ENCODE assay signal across 8 mouse cellular contexts in genomic region chr5:24076986-24077718, GRCm38 (mm10). TPM values are rescaled to one million over a fixed set of nuclear protein-coding genes. Genes with fewer than 3 reads are reported as not detected.
DNase-seq lines count a peak whose midpoint lies in the region; ATAC-seq and TF ChIP-seq lines count a peak whose summit lies in the region.

No protein-coding gene starts in this region.

- no peak overlapping the region for H3K9ac ChIP-seq in ES-E14 (ENCODE audit: insufficient read depth, low read depth, low read length, poor library complexity, severe bottlenecking)
- peak overlapping the region; percentile 57 for H3K9ac ChIP-seq in forebrain, embryonic 15.5 days (replicated peaks)
- H3K9ac ChIP-seq in lung, embryonic 14.5 days: peak overlapping the region; percentile 46

- H3K4me3 ChIP-seq in ES-E14 (ENCODE audit: insufficient read depth in 1 of 2, low read depth in 1 of 2, low read length in 2 of 2, poor library complexity in 1 of 2, severe bottlenecking in 1 of 2): peak overlapping the region; percentile 44 to 64
- H3K4me3 ChIP-seq in forebrain, embryonic 15.5 days: peak overlapping the region; percentile 33
- peak overlapping the region; percentile 55 for H3K4me3 ChIP-seq in layer of hippocampus, adult 2 months
- H3K4me3 ChIP-seq in lung, embryonic 14.5 days (ENCODE audit: low read depth, low read length): peak overlapping the region; percentile 23
- no peak overlapping the region for H3K4me3 ChIP-seq in thymus, adult 2 months (ENCODE audit: control insufficient read depth, insufficient read depth, low read length)

- H3K36me3 ChIP-seq in ES-E14 (ENCODE audit: control insufficient read depth, insufficient read depth, low read length, poor library complexity, severe bottlenecking): no peaks in the 10 kb centered on the region
- H3K36me3 ChIP-seq in forebrain, embryonic 15.5 days: no peaks in the 10 kb centered on the region
- no peaks in the 10 kb centered on the region for H3K36me3 ChIP-seq in lung, embryonic 14.5 days (ENCODE audit: insufficient read depth)
- H3K36me3 ChIP-seq in thymus, adult 2 months (ENCODE audit: control insufficient read depth, insufficient read depth, low read length): no peaks in the 10 kb centered on the region

- 2% methylated on average over 15 of the region's 15 CpGs for WGBS in forebrain, embryonic 15.5 days
- WGBS in lung, embryonic 14.5 days: under 1% methylated on average over 15 of the region's 15 CpGs
- 8% methylated on average over 15 of the region's 15 CpGs for WGBS in thymus, adult 2 months

- H3K27me3 ChIP-seq in forebrain, embryonic 15.5 days: no peaks in the 10 kb centered on the region
- no peaks in the 10 kb centered on the region for H3K27me3 ChIP-seq in lung, embryonic 14.5 days (ENCODE audit: insufficient read depth, low read length)
- no peaks in the 10 kb centered on the region for H3K27me3 ChIP-seq in thymus, adult 2 months (ENCODE audit: control insufficient read depth, insufficient read depth, low read length)

- DNase-seq in ES-E14 (ENCODE audit: low read depth, low spot score): no peak
- peak; percentile 77 for DNase-seq in cerebellum, adult 11-12 months
- DNase-seq in heart, postnatal 25 days (ENCODE audit: low spot score): peak; percentile 51
- peak; percentile 60 to 79 for DNase-seq in layer of hippocampus, adult 2 months (ENCODE audit: low spot score in 2 of 2)
- peak; percentile 92 for DNase-seq in lung, embryonic 14.5 days
- peak; percentile 73 for DNase-seq in ovary, adult 18-20 months (ENCODE audit: low spot score)
- peak; percentile 19 for DNase-seq in thymus, adult 2 months

- TF ChIP-seq POLR2A in thymus, adult 2 months (IDR thresholded peaks at IDR 0.05; ENCODE audit: control insufficient read depth, extremely low read depth, insufficient read depth, low read length, poor library complexity): no peak

- peak; percentile 83 for TF ChIP-seq CTCF in layer of hippocampus, adult 2 months (conservative IDR thresholded peaks at IDR 0.05)
- peak; percentile 74 for TF ChIP-seq CTCF in lung, embryonic 14.5 days (IDR thresholded peaks at IDR 0.05; ENCODE audit: low read depth)
- 0 out of 2 replicates have a peak, but pooled peaks have one; percentile 28 for TF ChIP-seq CTCF in thymus, adult 2 months (IDR thresholded peaks at IDR 0.05; ENCODE audit: borderline replicate concordance, control insufficient read depth, extremely low read depth, insufficient read depth, low read length, poor library complexity)

- no peak overlapping the region for H3K27ac ChIP-seq in ES-E14 (ENCODE audit: insufficient read depth, low read depth, low read length, poor library complexity, severe bottlenecking)
- peak overlapping the region; percentile 80 for H3K27ac ChIP-seq in forebrain, embryonic 15.5 days (replicated peaks)
- H3K27ac ChIP-seq in layer of hippocampus, adult 2 months: peak overlapping the region; percentile 66; the same call in 1 of the 2 replicates
- H3K27ac ChIP-seq in lung, embryonic 14.5 days (ENCODE audit: low read depth): no peak overlapping the region; the same call in 1 of the 2 replicates
- no peak overlapping the region for H3K27ac ChIP-seq in thymus, adult 2 months (ENCODE audit: control insufficient read depth, insufficient read depth, low read length)

- peak; percentile 86 for ATAC-seq in forebrain, embryonic 15.5 days (replicated peaks)
- peak; percentile 90 for ATAC-seq in lung, embryonic 14.5 days (ENCODE audit: insufficient read depth)

- H3K9me3 ChIP-seq in ES-E14 (ENCODE audit: control insufficient read depth, insufficient read depth, low read depth, low read length): no peaks in the 10 kb centered on the region
- H3K9me3 ChIP-seq in forebrain, embryonic 15.5 days: no peaks in the 10 kb centered on the region
- H3K9me3 ChIP-seq in lung, embryonic 14.5 days (ENCODE audit: low read depth, low read length): no peaks in the 10 kb centered on the region

- in situ Hi-C loops in ES-E14 (cut with MboI; ENCODE audit: low sequenced_read_pairs in 2 of 2, unreplicated experiment in 2 of 2): no loop called here

- H3K4me1 ChIP-seq in ES-E14 (ENCODE audit: control insufficient read depth in 2 of 2, insufficient read depth in 2 of 2, low read length in 2 of 2, poor library complexity in 1 of 2): peaks cover 0 to 2% of the 10 kb centered on the region in 2 experiments; a peak in 1 of 4 replicates
- H3K4me1 ChIP-seq in forebrain, embryonic 15.5 days: peaks cover 12% of the 10 kb centered on the region
- H3K4me1 ChIP-seq in lung, embryonic 14.5 days (ENCODE audit: insufficient read depth): peaks cover 4% of the 10 kb centered on the region; the same call in 1 of the 2 replicates
- H3K4me1 ChIP-seq in thymus, adult 2 months (replicated peaks; ENCODE audit: control insufficient read depth, insufficient read depth, low read length): no peaks in the 10 kb centered on the region

- H3K4me2 ChIP-seq in forebrain, embryonic 15.5 days (replicated peaks): peak overlapping the region; percentile 42
- H3K4me2 ChIP-seq in lung, embryonic 14.5 days: peak overlapping the region; percentile 57

- intact Hi-C loops in heart, postnatal 25 days (cut with DNase I): loop anchor here (1.0 to 5.0 kb wide), 4 partner anchors 48 to 227 kb away; no protein-coding TSS in a partner anchor

TF ChIP-seq in ES-E14, 5 proteins besides CTCF, POLR2A, EP300 and RAD21:
- TF ChIP-seq HCFC1 (IDR thresholded peaks at IDR 0.05; ENCODE audit: borderline replicate concordance, insufficient read depth, low read length): no peak
- no peak for TF ChIP-seq CHD2 (IDR thresholded peaks at IDR 0.05; ENCODE audit: low read depth, low read length)
- TF ChIP-seq MAFK (IDR thresholded peaks at IDR 0.05; ENCODE audit: insufficient read depth, low read depth, low read length): no peak
- no peak for TF ChIP-seq ZC3H11A (IDR thresholded peaks at IDR 0.05; ENCODE audit: borderline replicate concordance, low read depth, low read length)
- no peak for TF ChIP-seq ZNF384 (IDR thresholded peaks at IDR 0.05; ENCODE audit: low read depth, low read length)
TF ChIP-seq in ES-E14: peak in this region for 0.

RNA-seq across cellular contexts. Expression of gene Klhl7, which starts 23.3 kb away (rescaled TPM):
- total RNA-seq in ES-E14 (2012; rRNA removed): 24.4 and 30.5 TPM in 2 replicates
- polyA plus RNA-seq in forebrain, embryonic 15.5 days (2015; fragmentation: Nextera tagmentation; extraction: Ambion mirVana): 196 and 205 TPM in 2 replicates
- 10 to 100 TPM; 48.1 to 55.1 TPM for total RNA-seq in heart, postnatal 25 days (2021)
- total RNA-seq in layer of hippocampus, adult 2 months (2021): 10 to 100 TPM; 93.4 to 96.9 TPM
- polyA plus RNA-seq in lung, embryonic 14.5 days (2014; fragmentation: Nextera tagmentation; extraction: Ambion mirVana): 44.3 and 46.3 TPM in 2 replicates
- polyA plus RNA-seq in thymus, adult 2 months (2012; rRNA removed): 2.0 and 2.7 TPM in 2 replicates

RNA-seq across cellular contexts. Expression of gene Fam126a, which starts 46.7 kb away (rescaled TPM):
- 10.7 and 13.2 TPM in 2 replicates for total RNA-seq in ES-E14 (2012; rRNA removed)
- polyA plus RNA-seq in forebrain, embryonic 15.5 days (2015; fragmentation: Nextera tagmentation; extraction: Ambion mirVana): 52.0 and 52.3 TPM in 2 replicates
- 10 to 100 TPM; 35.8 to 42.9 TPM for total RNA-seq in heart, postnatal 25 days (2021)
- total RNA-seq in layer of hippocampus, adult 2 months (2021): 10 to 100 TPM; 24.8 to 28.4 TPM
- 23.7 and 24.0 TPM in 2 replicates for polyA plus RNA-seq in lung, embryonic 14.5 days (2014; fragmentation: Nextera tagmentation; extraction: Ambion mirVana)
- 4.8 and 5.3 TPM in 2 replicates for polyA plus RNA-seq in thymus, adult 2 months (2012; rRNA removed)

Comparison
In these comparisons a context has a peak if more than half of its experiments do, and no peak if none do; other contexts are left out.
1. H3K27ac ChIP-seq: peak in forebrain, embryonic 15.5 days (single experiment) and layer of hippocampus, adult 2 months (single experiment); none in ES-E14 (single experiment), lung, embryonic 14.5 days (single experiment) and thymus, adult 2 months (single experiment).
2. CTCF ChIP-seq: peak in every context shown above with its lines; median percentile 83 in layer of hippocampus, adult 2 months; 74 in lung, embryonic 14.5 days; 28 in thymus, adult 2 months.